Mouse (Mus musculus) urinary bladder, adult 18-20 months (tissue): ENCODE results near the gene Ints1.
"Not testable (repeated sequence)": the region's sequence is repeated elsewhere in the genome, so short reads cannot be mapped to it uniquely, and the experiment has no call there.

Experiments used
- DNase-seq, 2 experiments: peaks; one replicate each; pipeline ENCODE4 v3.0.0; 2022; ENCODE audit warnings: low spot score in 2 of 2, mixed read lengths in 2 of 2

Gene Ints1

GRCm38 (mm10) chr5:139756135-139756534 is 19.3 kb downstream of the Ints1 start:
- DNase-seq, result no peak

- peak in 1 of 2 experiments; percentile 48 for DNase-seq
Observed at GRCm38 (mm10) chr5:139754753-139755152, 20.7 kb downstream of the Ints1 start.

- peak in 1 of 2 experiments; percentile 55 for DNase-seq
Observed at GRCm38 (mm10) chr5:139750535-139750934, 24.9 kb downstream of the Ints1 start.

GRCm38 (mm10) chr5:139749413-139750125 is 25.9 kb downstream of the Ints1 start:
- no peak for DNase-seq

GRCm38 (mm10) chr5:139745771-139746170 is 29.7 kb downstream of the Ints1 start:
- peak; percentile 49 to 57 for DNase-seq

GRCm38 (mm10) chr5:139742640-139743039 is 32.8 kb downstream of the Ints1 start:
- not testable (repeated sequence) for DNase-seq

GRCm38 (mm10) chr5:139738592-139739315 is 36.7 kb downstream of the Ints1 start:
- DNase-seq, result no peak

- peak; percentile 59 to 65 for DNase-seq
Observed at GRCm38 (mm10) chr5:139737841-139738591, 37.5 kb downstream of the Ints1 start.

GRCm38 (mm10) chr5:139736504-139736940 is 39.0 kb downstream of the Ints1 start:
- no peak for DNase-seq

GRCm38 (mm10) chr5:139735677-139736503 is 39.6 kb downstream of the Ints1 start, which contains the start of gene Micall2:
Gene Micall2 (minus strand): TSS chr5:139736336.
- DNase-seq, result peak; percentile 95 to 99

- DNase-seq, result no peak
Observed at GRCm38 (mm10) chr5:139734746-139735145, 40.7 kb downstream of the Ints1 start.

- no peak for DNase-seq
Observed at GRCm38 (mm10) chr5:139734016-139734415, 41.5 kb downstream of the Ints1 start.

GRCm38 (mm10) chr5:139732634-139733107 is 42.8 kb downstream of the Ints1 start:
- peak; percentile 50 to 63 for DNase-seq

- no peak for DNase-seq
Observed at GRCm38 (mm10) chr5:139730712-139731486, 44.6 kb downstream of the Ints1 start.

- no peak for DNase-seq
Observed at GRCm38 (mm10) chr5:139727261-139727660, 48.2 kb downstream of the Ints1 start.

GRCm38 (mm10) chr5:139726186-139726585 is 49.3 kb downstream of the Ints1 start:
- DNase-seq, result no peak

GRCm38 (mm10) chr5:139724336-139725116 is 50.9 kb downstream of the Ints1 start:
- no peak for DNase-seq

GRCm38 (mm10) chr5:139723113-139723512 is 52.4 kb downstream of the Ints1 start:
- DNase-seq, result peak in 1 of 2 experiments; percentile 27

GRCm38 (mm10) chr5:139722709-139723108 is 52.8 kb downstream of the Ints1 start:
- DNase-seq, result no peak
